Mouse (Mus musculus): Measurements from ENCODE around the gene Stk16. TPM values are rescaled to one million over a fixed set of nuclear protein-coding genes. Genes with fewer than 3 reads are reported as not detected.

The Stk16 gene
- total and polyA plus RNA-seq, 2 experiments from 2014 or later: 57.4 to 90.1 TPM

DNA sequence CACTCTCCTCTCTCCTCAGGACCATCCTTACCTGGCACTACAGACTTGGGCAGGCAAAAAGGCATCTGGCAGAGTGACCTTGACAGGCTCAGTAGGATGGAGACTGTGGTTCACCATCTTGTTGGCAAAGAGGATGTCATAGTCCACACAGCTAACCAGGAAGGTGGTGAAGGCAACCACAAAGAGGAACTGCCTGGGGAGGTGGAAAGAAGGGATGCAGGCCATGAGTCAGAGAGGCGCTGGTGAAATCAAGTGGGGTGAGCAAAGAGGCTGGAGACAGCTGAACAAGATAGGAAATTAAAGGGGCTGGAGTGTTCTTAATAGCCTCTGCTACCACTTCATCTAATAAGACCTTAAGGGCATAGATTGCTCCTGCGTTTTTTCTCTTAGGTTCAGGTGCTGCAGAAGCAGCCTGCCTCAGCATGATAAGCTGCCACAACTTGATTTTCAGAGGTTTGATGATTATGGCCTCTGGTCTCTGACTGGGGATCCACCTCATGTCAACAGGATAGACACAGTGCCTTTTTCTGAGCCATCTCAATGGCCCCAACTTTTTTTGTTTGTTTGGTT is 22.6 kb upstream of the Stk16 start:
- Histone ChIP-seq H3K36me3 (replicated peaks; ENCODE audit: control insufficient read depth, insufficient read depth, low read length) (peaks cover 50% of the 10 kb centered on the region), H3K27me3 (ENCODE audit: control insufficient read depth, insufficient read depth, low read length) (no peaks in the 10 kb centered on the region), H3K4me3 (ENCODE audit: low read depth, low read length) (no peak overlapping the region), H3K4me2 (ENCODE audit: low read depth, low read length) (no peak overlapping the region), H3K27ac (ENCODE audit: low read depth) (no peak overlapping the region), H3K9ac (replicated peaks; ENCODE audit: low read depth, low read length) (no peak overlapping the region), H3K9me3 (replicated peaks; ENCODE audit: control insufficient read depth, low read length) (no peaks in the 10 kb centered on the region), H3K4me1 (ENCODE audit: control insufficient read depth, insufficient read depth) (peaks cover 12% of the 10 kb centered on the region)
- ATAC-seq (ENCODE audit: insufficient read depth, low read depth): no peak
- 74% methylated on average over 2 of the region's 2 CpGs for WGBS
- no peak for DNase-seq (ENCODE audit: low spot score)
- TF ChIP-seq EP300 (IDR thresholded peaks at IDR 0.05; ENCODE audit: low read depth) (no peak), CTCF (IDR thresholded peaks at IDR 0.05; ENCODE audit: low read depth) (no peak)

DNA sequence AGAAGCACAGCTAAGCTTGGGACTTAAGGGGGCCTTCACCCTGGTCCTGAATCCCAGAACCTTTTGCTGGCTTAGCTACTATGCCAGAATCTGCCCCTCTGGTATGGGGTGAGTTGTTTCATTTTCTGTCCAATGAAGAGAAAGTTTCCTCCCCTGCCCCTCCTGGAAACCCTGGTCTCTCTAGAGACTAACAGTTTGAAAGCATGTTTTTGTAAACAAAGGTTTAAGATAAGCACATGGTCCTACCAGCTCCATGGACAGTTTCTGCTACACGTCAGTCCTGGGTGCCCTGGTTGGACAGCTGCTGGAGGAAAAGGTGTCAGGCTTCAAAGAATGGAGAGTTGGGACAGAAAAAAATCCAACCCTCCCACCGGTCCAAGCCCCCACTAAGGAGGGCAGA is 20.1 kb upstream of the Stk16 start:
- DNase-seq (ENCODE audit: low spot score): no peak
- Histone ChIP-seq H3K4me3 (ENCODE audit: low read depth, low read length) (no peak overlapping the region), H3K4me1 (ENCODE audit: control insufficient read depth, insufficient read depth) (peaks cover 18% of the 10 kb centered on the region), H3K27ac (ENCODE audit: low read depth) (no peak overlapping the region), H3K9me3 (replicated peaks; ENCODE audit: control insufficient read depth, low read length) (no peaks in the 10 kb centered on the region), H3K9ac (replicated peaks; ENCODE audit: low read depth, low read length) (peak overlapping the region; percentile 1; the same call in 1 of the 2 replicates), H3K4me2 (ENCODE audit: low read depth, low read length) (0 out of 2 replicates have a peak overlapping the region, but pooled peaks have one; percentile 86), H3K27me3 (ENCODE audit: control insufficient read depth, insufficient read depth, low read length) (no peaks in the 10 kb centered on the region), H3K36me3 (replicated peaks; ENCODE audit: control insufficient read depth, insufficient read depth, low read length) (peaks cover 33% of the 10 kb centered on the region)
- no peak for ATAC-seq (ENCODE audit: insufficient read depth, low read depth)
- TF ChIP-seq CTCF (IDR thresholded peaks at IDR 0.05; ENCODE audit: low read depth) (no peak), EP300 (IDR thresholded peaks at IDR 0.05; ENCODE audit: low read depth) (no peak)
- 44% methylated on average over 2 of the region's 2 CpGs for WGBS

DNA sequence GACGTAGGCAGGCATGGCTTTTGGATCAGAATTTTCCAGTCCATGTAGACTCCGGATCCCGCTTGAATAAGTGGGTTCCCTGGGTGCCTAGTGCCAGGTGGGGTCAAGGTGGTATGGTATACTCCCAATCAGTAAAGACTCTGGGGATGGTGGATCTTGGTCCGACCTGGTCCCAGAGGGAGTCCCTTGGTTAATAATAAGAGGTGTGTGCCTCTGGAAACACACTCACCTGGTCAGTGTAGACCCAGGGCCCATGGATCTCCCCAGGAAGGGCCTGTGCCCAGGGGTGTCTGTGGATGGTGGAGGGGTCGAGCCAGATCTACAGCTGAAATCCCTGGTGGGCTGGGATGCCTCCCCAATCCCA is 19.4 kb upstream of the Stk16 start:
- no peak for DNase-seq (ENCODE audit: low spot score)
- H3K4me1 ChIP-seq (ENCODE audit: control insufficient read depth, insufficient read depth): peaks cover 18% of the 10 kb centered on the region
- peak overlapping the region; percentile 85 for H3K4me3 ChIP-seq (ENCODE audit: low read depth, low read length)
- H3K36me3 ChIP-seq (replicated peaks; ENCODE audit: control insufficient read depth, insufficient read depth, low read length): peaks cover 33% of the 10 kb centered on the region
- peak overlapping the region; percentile 86 for H3K4me2 ChIP-seq (ENCODE audit: low read depth, low read length)
- H3K27me3 ChIP-seq (ENCODE audit: control insufficient read depth, insufficient read depth, low read length): no peaks in the 10 kb centered on the region
- ATAC-seq (ENCODE audit: insufficient read depth, low read depth): no peak; the same call in 1 of the 2 replicates
- peak overlapping the region; percentile 94 for H3K27ac ChIP-seq (ENCODE audit: low read depth)
- TF ChIP-seq EP300 (IDR thresholded peaks at IDR 0.05; ENCODE audit: low read depth) (no peak), CTCF (IDR thresholded peaks at IDR 0.05; ENCODE audit: low read depth) (no peak)
- H3K9me3 ChIP-seq (replicated peaks; ENCODE audit: control insufficient read depth, low read length): no peaks in the 10 kb centered on the region
- peak overlapping the region; percentile 89 for H3K9ac ChIP-seq (replicated peaks; ENCODE audit: low read depth, low read length)
- 39% methylated on average over 5 of the region's 5 CpGs for WGBS

DNA sequence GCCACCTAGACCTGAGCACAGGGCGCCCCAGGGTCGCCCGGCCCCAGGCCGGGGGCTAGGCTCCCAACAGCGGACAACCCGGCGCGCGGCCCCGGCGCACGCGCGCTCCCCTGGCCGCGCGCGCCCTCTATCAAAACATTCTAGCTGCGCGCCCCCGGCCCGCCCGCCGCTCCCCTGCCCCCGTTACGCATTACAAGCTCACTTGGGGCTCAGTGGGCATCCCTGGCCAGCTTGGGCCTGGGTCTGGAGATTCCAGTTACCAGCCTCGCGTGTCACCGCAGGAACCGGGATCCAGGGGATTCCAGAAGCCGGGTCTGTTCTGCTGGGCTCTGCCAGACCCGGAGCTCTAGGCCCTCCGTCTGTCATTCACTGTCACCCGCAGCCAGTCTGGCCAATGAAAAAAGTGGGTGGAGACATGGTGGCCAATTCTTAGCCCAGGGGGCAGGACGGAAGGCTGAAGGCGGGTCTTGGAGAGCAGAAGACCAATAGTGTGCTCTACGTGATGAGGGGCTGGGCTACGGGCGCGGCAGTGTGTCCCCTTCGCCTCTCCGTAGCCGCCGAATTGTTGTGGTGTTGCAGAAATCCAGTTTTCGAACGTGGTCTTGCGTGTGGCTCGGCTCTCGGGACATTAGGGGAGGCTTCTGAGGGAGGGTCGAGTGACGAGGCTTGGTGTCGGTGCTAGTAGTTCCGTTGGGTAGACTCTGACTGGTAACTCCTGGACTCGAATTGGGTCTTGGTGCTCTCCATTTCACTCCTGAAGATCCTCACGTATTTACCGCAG is 18.8 kb upstream of the Stk16 start, which contains the start of the genes Ankzf1 and Atg9a:
Gene Ankzf1 (plus strand): TSS at position 530 of the 781 bp plus-strand sequence.
Gene Atg9a (minus strand): TSS at position 575 of the 781 bp plus-strand sequence.
- under 1% methylated on average over 56 of the region's 56 CpGs for WGBS
- peaks cover 33% of the 10 kb centered on the region for H3K36me3 ChIP-seq (replicated peaks; ENCODE audit: control insufficient read depth, insufficient read depth, low read length)
- H3K27ac ChIP-seq (ENCODE audit: low read depth): peak within 1 kb of the TSS; percentile 94
- no peaks in the 10 kb centered on the region for H3K27me3 ChIP-seq (ENCODE audit: control insufficient read depth, insufficient read depth, low read length)
- DNase-seq (ENCODE audit: low spot score): peak; percentile 99
- H3K9me3 ChIP-seq (replicated peaks; ENCODE audit: control insufficient read depth, low read length): no peaks in the 10 kb centered on the region
- H3K4me2 ChIP-seq (ENCODE audit: low read depth, low read length): peak within 1 kb of the TSS; percentile 99
- 0 out of 2 replicates have a peak, but pooled peaks have one; percentile 24 for TF ChIP-seq EP300 (IDR thresholded peaks at IDR 0.05; ENCODE audit: low read depth)
- TF ChIP-seq CTCF (IDR thresholded peaks at IDR 0.05; ENCODE audit: low read depth): no peak; the same call in 1 of the 2 replicates
- peak within 1 kb of the TSS; percentile 89 for H3K9ac ChIP-seq (replicated peaks; ENCODE audit: low read depth, low read length)
- H3K4me3 ChIP-seq (ENCODE audit: low read depth, low read length): peak within 1 kb of the TSS; percentile 85
- peaks cover 18% of the 10 kb centered on the region for H3K4me1 ChIP-seq (ENCODE audit: control insufficient read depth, insufficient read depth)
- peak; percentile 99 for ATAC-seq (ENCODE audit: insufficient read depth, low read depth)

DNA sequence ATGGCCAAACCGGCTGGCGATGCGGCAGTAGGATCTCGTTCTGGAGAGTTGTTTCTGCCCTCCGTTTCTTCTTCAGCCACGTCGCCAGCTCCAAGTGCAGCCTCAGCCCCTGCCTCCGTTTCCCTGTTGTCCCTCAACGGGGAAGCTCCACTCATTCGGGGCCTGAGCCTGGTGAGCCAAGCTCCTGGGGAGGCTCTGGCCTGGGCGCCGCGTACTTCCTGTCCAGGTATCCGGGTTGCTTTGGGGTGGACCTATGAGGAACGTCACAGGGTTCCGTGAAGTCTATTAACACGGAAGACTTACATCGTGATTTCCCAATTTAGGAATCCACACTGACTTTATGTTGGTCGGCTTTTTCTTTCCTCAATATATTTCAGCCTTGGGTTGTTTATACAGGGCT is 18.2 kb upstream of the Stk16 start:
- peak overlapping the region; percentile 85 for H3K4me3 ChIP-seq (ENCODE audit: low read depth, low read length)
- peak overlapping the region; percentile 99 for H3K4me2 ChIP-seq (ENCODE audit: low read depth, low read length)
- peaks cover 33% of the 10 kb centered on the region for H3K36me3 ChIP-seq (replicated peaks; ENCODE audit: control insufficient read depth, insufficient read depth, low read length)
- DNase-seq (ENCODE audit: low spot score) (peak; percentile 28), ATAC-seq (ENCODE audit: insufficient read depth, low read depth) (peak; percentile 39)
- no peaks in the 10 kb centered on the region for H3K9me3 ChIP-seq (replicated peaks; ENCODE audit: control insufficient read depth, low read length)
- H3K9ac ChIP-seq (replicated peaks; ENCODE audit: low read depth, low read length): peak overlapping the region; percentile 89
- TF ChIP-seq EP300 (IDR thresholded peaks at IDR 0.05; ENCODE audit: low read depth) (no peak), CTCF (IDR thresholded peaks at IDR 0.05; ENCODE audit: low read depth) (no peak)
- peak overlapping the region; percentile 94 for H3K27ac ChIP-seq (ENCODE audit: low read depth)
- under 1% methylated on average over 19 of the region's 19 CpGs for WGBS
- H3K4me1 ChIP-seq (ENCODE audit: control insufficient read depth, insufficient read depth): peaks cover 18% of the 10 kb centered on the region
- H3K27me3 ChIP-seq (ENCODE audit: control insufficient read depth, insufficient read depth, low read length): no peaks in the 10 kb centered on the region

All from heart, postnatal 0 days (tissue).